Mouse (Mus musculus) c-Kit-negative CD71-positive TER-119-positive erythroid progenitor cells, embryonic 14.5 days (primary cell): ENCODE measurements around the gene Ptpn1.

ENCODE experiments used
- DNase-seq: peaks from one replicate; pipeline ENCODE4 v3.0.0-alpha.2; 2013; ENCODE audit warnings: low read depth, low spot score

The Ptpn1 gene

GRCm38 (mm10) chr2:167947251-167947650 lies 15.4 kb downstream of the Ptpn1 start:
- no peak for DNase-seq

- DNase-seq = no peak
These were observed 16.2 kb downstream of the Ptpn1 start for GRCm38 (mm10) chr2:167948047-167948446.

GRCm38 (mm10) chr2:167948557-167948956 lies 16.7 kb downstream of the Ptpn1 start:
- no peak for DNase-seq

- no peak for DNase-seq
These were observed 17.4 kb downstream of the Ptpn1 start for GRCm38 (mm10) chr2:167949250-167949649.

GRCm38 (mm10) chr2:167949808-167950207 lies 18.0 kb downstream of the Ptpn1 start:
- DNase-seq = no peak

- DNase-seq = no peak
These were observed 18.8 kb downstream of the Ptpn1 start for GRCm38 (mm10) chr2:167950681-167951080.

- no peak for DNase-seq
These were observed 19.7 kb downstream of the Ptpn1 start for GRCm38 (mm10) chr2:167951301-167952211.

GRCm38 (mm10) chr2:167953819-167954218 lies 22.0 kb downstream of the Ptpn1 start:
- no peak for DNase-seq

- DNase-seq = no peak
These were observed 23.1 kb downstream of the Ptpn1 start for GRCm38 (mm10) chr2:167954928-167955327.

- no peak for DNase-seq
These were observed 25.7 kb downstream of the Ptpn1 start for GRCm38 (mm10) chr2:167957539-167957938.

GRCm38 (mm10) chr2:167958082-167958788 lies 26.4 kb downstream of the Ptpn1 start:
- DNase-seq = no peak

- DNase-seq = no peak
These were observed 27.0 kb downstream of the Ptpn1 start for GRCm38 (mm10) chr2:167958843-167959242.

GRCm38 (mm10) chr2:167959384-167959911 lies 27.6 kb downstream of the Ptpn1 start:
- no peak for DNase-seq

GRCm38 (mm10) chr2:167959996-167960395 lies 28.1 kb downstream of the Ptpn1 start:
- no peak for DNase-seq

GRCm38 (mm10) chr2:167960584-167960983 lies 28.7 kb downstream of the Ptpn1 start:
- DNase-seq = no peak

GRCm38 (mm10) chr2:167962347-167962746 lies 30.5 kb downstream of the Ptpn1 start:
- DNase-seq = no peak

- DNase-seq = no peak
These were observed 31.3 kb downstream of the Ptpn1 start for GRCm38 (mm10) chr2:167963176-167963575.

- no peak for DNase-seq
These were observed 32.0 kb downstream of the Ptpn1 start for GRCm38 (mm10) chr2:167963778-167964300.

GRCm38 (mm10) chr2:167964320-167964719 lies 32.5 kb downstream of the Ptpn1 start:
- no peak for DNase-seq

- no peak for DNase-seq
These were observed 34.1 kb downstream of the Ptpn1 start for GRCm38 (mm10) chr2:167965911-167966310.

GRCm38 (mm10) chr2:167968504-167968903 lies 36.6 kb downstream of the Ptpn1 start:
- DNase-seq = no peak

GRCm38 (mm10) chr2:167969851-167970541 lies 38.1 kb downstream of the Ptpn1 start:
- DNase-seq = no peak
